Mouse (Mus musculus): ENCODE results near the gene Rbfox2.

The Rbfox2 gene

DNA sequence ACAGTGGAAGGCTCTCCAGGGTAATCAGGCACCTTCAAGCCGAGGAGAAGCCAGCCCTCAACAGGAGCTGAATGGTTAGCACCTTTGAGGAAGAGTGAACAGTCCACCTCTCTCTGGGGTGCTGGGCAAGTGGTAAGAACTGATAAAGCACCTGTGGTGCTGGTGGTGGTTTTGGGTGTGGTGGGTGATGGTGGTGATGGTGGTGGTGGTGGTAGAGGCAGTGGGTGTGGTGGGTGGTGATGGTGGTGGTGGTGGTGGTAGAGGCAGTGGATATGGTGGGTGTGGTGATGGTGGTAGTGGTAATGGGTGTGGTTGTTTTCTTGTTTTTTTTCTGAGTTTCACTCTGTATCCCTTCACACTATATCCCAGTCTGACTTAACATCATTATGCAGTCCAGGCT lies 253.8 kb downstream of the Rbfox2 start:
- DNase-seq: no peak

DNA sequence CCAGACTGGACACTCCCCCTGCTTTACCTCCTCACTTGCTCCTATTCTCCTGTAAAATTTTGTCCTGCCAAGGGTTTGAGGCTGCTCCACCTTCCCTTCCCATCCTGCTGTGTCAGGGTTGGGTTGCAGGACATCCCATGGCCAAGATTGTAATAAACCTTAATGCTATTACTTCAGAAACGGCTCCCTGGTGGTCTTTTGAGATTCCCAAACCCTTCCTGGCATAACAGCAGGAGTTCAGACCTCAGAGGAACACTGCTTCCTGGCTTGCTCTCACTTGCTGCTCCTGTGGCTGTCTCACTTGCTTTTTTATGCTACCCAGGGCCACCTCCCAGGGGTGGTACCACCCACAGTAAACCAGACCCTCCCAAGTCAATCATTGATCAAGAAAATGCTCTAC lies 254.6 kb downstream of the Rbfox2 start:
- no peak for DNase-seq

GRCm38 (mm10) chr15:77050570-77050969 lies 256.2 kb downstream of the Rbfox2 start, which contains the start of gene Mb:
Gene Mb, minus strand, starts transcription at chr15:77050670.
- DNase-seq: no peak

- no peak for DNase-seq
Observed at GRCm38 (mm10) chr15:77045609-77046008, 261.2 kb downstream of the Rbfox2 start.

DNA sequence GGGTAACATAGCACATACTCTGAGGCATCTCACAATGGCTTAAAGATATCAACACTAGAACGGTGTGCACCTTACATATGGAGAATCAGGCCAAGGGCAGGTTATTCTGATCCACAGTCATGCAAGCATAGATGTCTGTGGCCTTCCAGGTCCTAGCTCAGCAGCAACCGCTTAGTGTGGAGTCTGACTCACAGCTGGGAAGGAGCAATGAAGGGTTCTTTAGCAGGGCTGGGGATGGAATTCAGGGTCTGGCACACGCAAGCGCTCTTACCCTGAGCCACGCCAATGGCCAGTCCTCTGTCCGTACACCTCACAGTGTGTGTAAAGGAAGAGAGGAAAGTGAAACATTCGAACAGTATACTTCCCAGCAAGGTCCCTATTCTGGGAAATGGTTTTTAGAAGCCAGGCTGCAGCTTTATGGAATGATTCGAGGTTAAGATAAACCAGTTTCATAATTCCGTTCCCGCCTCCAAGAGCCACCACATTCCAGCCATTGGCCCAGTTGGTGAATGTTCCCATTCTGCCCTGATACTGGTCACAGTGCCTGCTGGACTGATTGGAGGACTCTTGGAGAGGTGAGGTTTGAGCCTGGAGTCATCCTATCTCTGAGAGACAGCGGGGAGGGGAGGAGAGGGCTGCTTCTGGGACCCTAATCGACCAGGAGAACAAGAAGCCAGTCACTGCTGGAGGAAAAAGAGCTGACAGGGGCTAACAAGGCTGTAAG lies 262.0 kb downstream of the Rbfox2 start, which contains the start of gene Apol6:
TSS of gene Apol6 (plus strand) at position 133 of the 724 bp plus-strand sequence.
- DNase-seq: no peak

- DNase-seq: no peak
Observed at GRCm38 (mm10) chr15:77040784-77041183, 266.0 kb downstream of the Rbfox2 start.

GRCm38 (mm10) chr15:77039211-77039700 lies 267.5 kb downstream of the Rbfox2 start:
- no peak for DNase-seq

GRCm38 (mm10) chr15:77037278-77038161 lies 269.3 kb downstream of the Rbfox2 start:
- DNase-seq: no peak

DNA sequence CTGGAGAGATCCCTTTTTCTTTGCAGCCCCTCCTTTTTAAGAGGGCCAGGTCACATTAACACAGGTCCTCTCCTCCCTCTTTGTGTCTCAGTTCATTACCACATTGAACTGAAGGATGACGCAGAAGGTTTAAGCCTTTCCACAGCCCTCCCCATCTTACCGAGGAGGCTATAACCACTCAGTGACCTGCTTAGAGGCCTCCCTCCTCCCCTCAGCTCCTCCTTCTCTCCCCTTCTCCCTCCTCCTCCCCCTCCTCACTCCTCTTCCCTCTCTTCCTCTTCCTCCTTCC lies 269.9 kb downstream of the Rbfox2 start:
- DNase-seq: no peak

GRCm38 (mm10) chr15:77036320-77036988 lies 270.4 kb downstream of the Rbfox2 start:
- no peak for DNase-seq

- no peak for DNase-seq
Observed at GRCm38 (mm10) chr15:77035643-77036042, 271.2 kb downstream of the Rbfox2 start.

- DNase-seq: no peak
Observed at GRCm38 (mm10) chr15:77034526-77034925, 272.3 kb downstream of the Rbfox2 start.

DNA sequence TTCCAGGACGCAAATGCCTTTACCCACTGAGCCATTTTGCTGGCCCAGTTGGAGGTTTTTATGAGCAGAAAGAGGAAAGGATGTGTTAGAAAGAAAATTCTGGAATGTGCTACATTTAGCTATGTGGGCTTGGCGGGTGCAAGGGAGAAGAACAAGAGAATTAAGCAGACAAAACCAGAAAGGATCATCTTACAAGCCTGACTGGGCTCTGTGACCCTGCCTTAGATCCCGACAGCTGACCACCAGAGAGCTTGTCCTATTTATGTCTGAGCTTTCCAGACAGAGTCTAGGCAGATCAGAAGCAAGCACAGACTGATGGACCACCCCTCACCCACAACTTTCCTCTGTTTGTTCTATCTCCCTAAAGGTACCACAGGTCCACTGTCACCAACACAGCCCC lies 275.5 kb downstream of the Rbfox2 start:
- DNase-seq: no peak

GRCm38 (mm10) chr15:77029331-77029991 lies 277.3 kb downstream of the Rbfox2 start:
- peak; percentile 28 for DNase-seq

Data from layer of hippocampus, adult 9-11 months (tissue).